Mouse (Mus musculus) mammary gland, adult 2 months (tissue): ENCODE measurements around the gene Gm49027. TPM values are rescaled to one million over a fixed set of nuclear protein-coding genes. Genes with fewer than 3 reads are reported as not detected.

Source experiments
- polyA plus RNA-seq: library from polyadenylated mRNA; depleted of rRNA; stranded (reverse); fragments of >200 nt; gene quantifications from 2 replicates; pipeline ENCODE4 v1.2.3, GENCODE M21; 2012; ENCODE audit warnings: low replicate concordance; rRNA removed

The Gm49027 gene
- 2.1 and 4.4 TPM in 2 replicates for polyA plus RNA-seq

DNA sequence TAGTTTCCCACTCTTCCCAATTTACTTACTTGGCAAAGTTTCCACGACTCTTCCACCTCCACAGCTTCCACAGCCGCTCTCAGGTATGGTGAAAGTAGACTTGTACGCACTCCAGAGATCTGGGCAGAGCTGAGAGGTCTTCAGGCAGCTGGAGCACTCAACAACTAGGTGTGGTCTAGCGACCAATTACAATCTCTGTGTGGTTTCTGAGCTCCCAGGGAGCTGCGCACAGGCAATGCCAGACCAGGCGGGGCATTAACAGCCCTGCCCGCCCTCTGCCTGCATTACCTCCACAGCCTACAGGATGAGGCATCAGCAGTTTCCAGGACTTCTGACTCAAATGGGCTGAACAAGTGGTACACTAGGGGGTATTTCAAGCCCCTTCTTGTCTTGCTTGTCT lies at the start of gene Gm49027:
TSS of gene Gm49027 (minus strand) at position 208 of the 400 bp plus-strand sequence.

DNA sequence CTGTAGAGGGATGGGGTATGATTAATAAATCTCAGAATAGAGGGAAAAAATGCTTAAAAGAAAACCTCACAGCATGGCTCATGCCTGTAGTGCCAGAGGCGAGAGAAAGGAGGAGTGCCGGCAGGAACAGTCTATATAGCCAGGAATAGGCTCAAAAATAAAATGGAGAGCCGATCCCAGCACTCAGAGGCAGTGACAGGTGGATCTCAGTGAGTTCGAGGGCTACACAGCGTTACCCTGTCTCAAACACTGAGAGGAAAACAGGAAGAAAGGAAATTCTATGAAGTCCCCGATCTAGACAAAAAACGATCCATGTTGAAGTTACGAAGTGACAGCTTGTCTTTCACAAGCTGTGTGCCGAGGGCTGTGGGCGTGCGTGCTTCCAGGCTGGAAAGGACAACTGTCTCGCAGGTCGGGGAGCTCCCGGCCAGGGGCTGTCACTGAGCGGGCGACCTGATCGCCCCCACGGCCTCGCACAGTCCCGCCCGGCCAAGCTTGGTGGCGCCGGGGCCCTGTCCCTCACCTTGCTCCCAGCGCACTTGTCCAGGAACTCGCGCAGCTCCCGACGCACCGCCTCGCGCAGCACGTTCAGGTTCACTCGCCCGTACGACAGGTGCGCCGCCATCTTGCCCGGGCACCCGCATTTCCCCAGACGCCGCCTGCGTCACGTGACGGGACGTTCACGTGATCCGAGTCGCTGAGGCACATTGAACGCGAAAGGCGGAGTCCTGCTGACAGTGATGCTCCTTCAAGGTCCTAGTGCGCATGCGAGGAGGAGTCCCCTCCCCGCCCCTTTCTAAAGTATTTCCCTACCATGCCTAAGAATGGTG lies 47.3 kb upstream of the Gm49027 start, which contains the start of gene Vps33a:
TSS of gene Vps33a (minus strand) at position 682 of the 830 bp plus-strand sequence.

DNA sequence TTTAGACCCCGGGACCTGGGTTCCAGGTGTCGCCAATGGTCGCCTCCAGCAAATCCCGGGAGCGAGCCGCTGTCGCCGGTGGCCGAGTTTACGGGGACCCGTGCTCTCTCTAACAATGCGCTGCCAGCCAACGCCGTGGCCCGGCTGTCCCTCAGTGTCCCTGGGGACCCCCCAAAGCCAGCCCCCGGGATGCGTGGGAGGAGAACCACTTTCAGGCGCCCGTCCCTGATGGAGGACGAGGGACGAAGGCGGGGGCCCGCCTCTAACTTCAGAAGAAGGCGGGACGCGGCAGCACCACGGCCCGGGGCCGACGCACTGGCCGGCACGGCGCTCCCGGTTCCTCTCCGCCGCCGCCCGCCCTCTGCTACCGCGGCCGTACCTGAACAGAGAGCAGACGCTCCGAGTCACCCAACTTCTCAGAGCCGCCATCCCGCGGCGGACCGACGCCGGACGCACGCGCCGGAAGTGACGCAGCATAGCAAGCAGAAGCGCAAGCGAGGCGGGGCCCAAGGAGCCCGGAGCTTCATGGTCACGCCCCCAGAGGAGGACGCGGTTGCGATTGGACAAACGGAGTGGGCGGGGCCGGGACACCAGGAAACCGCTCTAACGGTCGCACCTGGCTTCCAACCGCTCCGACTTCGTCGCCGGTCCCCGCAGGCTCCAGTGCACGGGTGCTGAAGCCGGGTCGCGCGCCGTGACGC lies 1.4 kb downstream of the Gm49027 start, which contains the start of gene Diablo:
TSS of gene Diablo (minus strand) at position 485 of the 701 bp plus-strand sequence.

DNA sequence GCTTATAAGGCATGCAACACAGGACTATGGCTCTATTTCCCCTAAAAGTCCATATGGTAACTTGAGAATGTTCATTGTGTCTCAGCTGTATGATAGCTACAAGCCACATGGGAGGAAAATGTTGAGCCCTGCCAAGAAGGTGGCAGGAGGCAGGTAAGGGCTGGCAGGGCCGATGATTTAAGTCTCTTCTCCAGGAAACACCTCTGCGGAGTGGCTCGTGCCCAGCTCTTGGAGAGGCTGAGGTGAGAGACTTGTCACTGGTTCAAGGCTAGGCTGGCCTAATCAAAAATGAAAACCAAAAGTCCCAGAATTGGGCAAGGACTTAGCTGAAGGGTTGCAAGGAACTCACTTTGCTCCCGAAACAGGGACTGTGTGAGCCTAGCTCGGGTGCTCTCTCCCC lies 15.1 kb downstream of the Gm49027 start, which contains the start of gene B3gnt4:
TSS of gene B3gnt4 (plus strand) at position 301 of the 400 bp plus-strand sequence.

DNA sequence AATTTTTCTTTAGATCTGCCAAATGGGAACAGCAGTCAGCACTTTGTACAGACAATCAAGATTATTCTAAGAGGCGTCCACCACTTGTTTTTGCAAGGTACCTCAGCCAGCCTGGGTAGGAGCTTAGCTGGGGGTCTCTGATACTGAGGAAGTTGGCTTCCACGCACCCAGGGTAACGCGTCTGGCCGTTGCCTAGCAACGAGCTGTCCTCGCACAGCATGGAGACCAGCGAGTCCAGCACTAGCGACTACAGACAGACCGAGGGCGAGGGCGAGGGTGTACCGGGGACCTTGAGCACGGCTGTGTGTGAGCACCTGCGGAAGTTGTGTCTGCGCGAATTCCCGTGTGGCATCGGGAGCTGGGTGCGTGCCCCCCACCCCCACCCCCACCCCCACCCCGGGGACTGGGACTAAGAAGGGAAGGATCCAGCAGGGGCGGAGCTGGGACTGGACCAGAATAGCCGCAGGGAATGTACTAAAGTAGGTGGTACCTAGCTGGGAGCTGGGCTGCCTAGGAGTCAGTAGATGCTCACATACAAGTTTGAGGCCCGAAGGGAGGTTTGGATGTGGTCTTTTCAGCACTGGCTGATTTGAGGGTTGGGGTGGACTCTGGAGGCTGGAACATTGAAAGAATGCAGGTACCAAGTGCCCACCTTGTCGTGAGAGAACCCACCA lies 36.0 kb downstream of the Gm49027 start, which contains the start of the genes Lrrc43 and Il31:
TSS of gene Lrrc43 (plus strand) at position 194 of the 674 bp plus-strand sequence.
TSS of gene Il31 (minus strand) at position 378 of the 674 bp plus-strand sequence.

Other genes starting within 250 kb of the Gm49027 start
- 6.8 and 9.1 TPM in 2 replicates for gene Bcl7a, start 181.7 kb downstream of the Gm49027 start, polyA plus RNA-seq
- 87.5 and 91.0 TPM in 2 replicates for gene Mlxip, start 130.7 kb downstream of the Gm49027 start, polyA plus RNA-seq
- gene Lrrc43, start 36.2 kb downstream of the Gm49027 start, polyA plus RNA-seq = not detected in 2 replicates
- not detected in 2 replicates for gene Il31, start 36.0 kb downstream of the Gm49027 start, polyA plus RNA-seq
- gene B3gnt4, start 15.0 kb downstream of the Gm49027 start, polyA plus RNA-seq = 0.59 and 0.79 TPM in 2 replicates
- 60.2 and 94.2 TPM in 2 replicates for gene Diablo, start 1.3 kb downstream of the Gm49027 start, polyA plus RNA-seq
- 14.8 and 22.3 TPM in 2 replicates for gene Vps33a, start 47.5 kb upstream of the Gm49027 start, polyA plus RNA-seq
- gene Clip1, start 159.1 kb upstream of the Gm49027 start, polyA plus RNA-seq = 18.1 and 36.1 TPM in 2 replicates
- 17.7 and 30.9 TPM in 2 replicates for gene Zcchc8, start 195.6 kb upstream of the Gm49027 start, polyA plus RNA-seq
- gene Rsrc2, start 223.9 kb upstream of the Gm49027 start, polyA plus RNA-seq = 7.7 and 16.7 TPM in 2 replicates
- gene Kntc1, start 224.2 kb upstream of the Gm49027 start, polyA plus RNA-seq = 0.22 and 0.45 TPM in 2 replicates